22 mouse cellular contexts compared by ENCODE assay signal in the genomic region with DNA sequence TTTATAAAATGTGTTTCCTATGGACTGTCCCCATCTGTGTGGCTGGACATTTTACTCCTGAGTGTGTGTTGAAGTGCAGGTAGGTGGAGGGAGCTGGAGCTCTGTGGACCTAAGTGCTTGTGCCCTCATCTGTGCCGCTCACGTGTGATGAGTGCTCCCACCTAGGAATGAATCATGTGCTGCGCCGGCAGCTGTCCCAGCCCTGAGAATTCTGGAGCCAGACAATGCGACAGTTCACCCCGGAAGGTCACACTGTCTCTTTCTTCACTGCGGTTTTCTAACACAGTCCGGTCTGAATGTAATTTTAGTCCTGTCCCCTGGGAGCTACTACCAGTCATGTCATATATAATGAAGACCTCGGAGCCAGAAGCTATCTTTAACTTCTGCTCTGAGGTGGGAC.
DNase-seq lines count a peak whose midpoint lies in the region; ATAC-seq and TF ChIP-seq lines count a peak whose summit lies in the region.
"Had no signal": no experiment of that assay in that cellular context is flagged by ENCODE, and none has a peak within 500 bp of the region (broad histone marks: within the 10 kb centered on the region; RNA-seq: fewer than 3 reads in every experiment).

No protein-coding gene starts in this region.

- H3K79me2 ChIP-seq in CH12.LX (replicated peaks; ENCODE audit: control insufficient read depth, extremely low read depth, insufficient read depth, poor library complexity, severe bottlenecking) = no peaks in the 10 kb centered on the region

- TF ChIP-seq RAD21 in CH12.LX (IDR thresholded peaks at IDR 0.05; ENCODE audit: low read depth, low read length) = no peak

- no peak overlapping the region for H3K9ac ChIP-seq in hindbrain, embryonic 12.5 days
- H3K9ac ChIP-seq in hindbrain, postnatal 0 days (replicated peaks; ENCODE audit: low read length) = no peak overlapping the region
- no peak overlapping the region for H3K9ac ChIP-seq in CH12.LX (ENCODE audit: insufficient read depth, low read depth)
- H3K9ac ChIP-seq in heart, embryonic 11.5 days (ENCODE audit: low read depth, low read length) = no peak overlapping the region
- H3K9ac ChIP-seq: embryonic facial prominence, embryonic 12.5 days; forebrain, postnatal 0 days; liver, postnatal 0 days; midbrain, embryonic 13.5 days had no signal

- H3K36me3 ChIP-seq in hindbrain, embryonic 12.5 days = peaks cover 79% of the 10 kb centered on the region
- H3K36me3 ChIP-seq in hindbrain, postnatal 0 days (ENCODE audit: insufficient read depth, low read length) = peaks cover 52% of the 10 kb centered on the region; the same call in 1 of the 2 replicates
- H3K36me3 ChIP-seq in CH12.LX (replicated peaks in 1 of 2; ENCODE audit: control insufficient read depth in 1 of 2, insufficient read depth in 1 of 2, low read length in 1 of 2) = peaks cover 5 to 20% of the 10 kb centered on the region in 2 experiments
- peaks cover 28% of the 10 kb centered on the region for H3K36me3 ChIP-seq in heart, embryonic 11.5 days (ENCODE audit: control insufficient read depth, insufficient read depth, low read length)

- in situ Hi-C loops in CH12.LX (cut with MboI; ENCODE audit: low pct_ligation_motif_present, low pct_unique_long_range_greater_than_20kb, low sequenced_read_pairs) = no loop called here

- no peak overlapping the region for H3K4me2 ChIP-seq in hindbrain, embryonic 12.5 days (replicated peaks)
- no peak overlapping the region for H3K4me2 ChIP-seq in hindbrain, postnatal 0 days (ENCODE audit: low read depth, low read length)
- H3K4me2 ChIP-seq in CH12.LX (ENCODE audit: insufficient read depth, low read depth, poor library complexity, severe bottlenecking) = no peak overlapping the region
- H3K4me2 ChIP-seq in heart, embryonic 11.5 days = no peak overlapping the region
- H3K4me2 ChIP-seq: embryonic facial prominence, embryonic 12.5 days; midbrain, embryonic 13.5 days had no signal

- ATAC-seq in hindbrain, embryonic 12.5 days (ENCODE audit: low FRiP score) = no peak
- no peak for ATAC-seq in hindbrain, postnatal 0 days
- no peak for ATAC-seq in heart, embryonic 11.5 days (replicated peaks; ENCODE audit: insufficient number of reproducible peaks, low FRiP score, low TSS enrichment)
- ATAC-seq: forebrain, postnatal 0 days; hindbrain, embryonic 16.5 days; intestine, postnatal 0 days; liver, postnatal 0 days; midbrain, embryonic 13.5 days had no signal

- H3K4me3 ChIP-seq in hindbrain, embryonic 12.5 days = no peak overlapping the region
- H3K4me3 ChIP-seq in hindbrain, postnatal 0 days (ENCODE audit: low read length) = no peak overlapping the region
- H3K4me3 ChIP-seq in CH12.LX (replicated peaks in 1 of 3; ENCODE audit: low read depth in 2 of 3, low read length in 2 of 3, poor library complexity in 1 of 3) = no peak overlapping the region
- no peak overlapping the region for H3K4me3 ChIP-seq in heart, embryonic 11.5 days (ENCODE audit: low read depth, low read length)
- H3K4me3 ChIP-seq: embryonic facial prominence, embryonic 12.5 days; layer of hippocampus, adult 2 months; midbrain, embryonic 13.5 days; myocyte had no signal

- intact Hi-C loops in heart, postnatal 10 days (cut with DNase I) = no loop called here

- TF ChIP-seq CTCF in hindbrain, postnatal 0 days (IDR thresholded peaks at IDR 0.05; ENCODE audit: low read depth) = no peak
- no peak for TF ChIP-seq CTCF in CH12.LX (conservative IDR thresholded peaks at IDR 0.05 in 1 of 2, IDR thresholded peaks at IDR 0.05 in 1 of 2; ENCODE audit: low read depth in 2 of 2, low read length in 2 of 2)

- no peak for DNase-seq in hindbrain, postnatal 0 days (ENCODE audit: low spot score)
- peak; percentile 19 for DNase-seq in CH12.LX (ENCODE audit: extremely low read depth)
- peak; percentile 69 to 78 for DNase-seq in heart, postnatal 10 days
- DNase-seq in lung, postnatal 4 days = no peak
- DNase-seq in left cerebral cortex, adult 8-10 months (ENCODE audit: low spot score in 2 of 2) = no peak
- DNase-seq: B cell, adult 2 months; cerebellum, adult 2 months; forebrain, postnatal 0 days; kidney, postnatal 10 days; layer of hippocampus, postnatal 36 days; liver, postnatal 0 days; lung, postnatal 10 days; retina, postnatal 1 day; thymus, adult 2 months had no signal

- H3K27me3 ChIP-seq in hindbrain, embryonic 12.5 days = no peaks in the 10 kb centered on the region
- H3K27me3 ChIP-seq in hindbrain, postnatal 0 days (ENCODE audit: insufficient read depth, low read length) = no peaks in the 10 kb centered on the region
- no peaks in the 10 kb centered on the region for H3K27me3 ChIP-seq in CH12.LX (replicated peaks)
- H3K27me3 ChIP-seq in heart, embryonic 11.5 days (ENCODE audit: control insufficient read depth, insufficient read depth, low read length) = no peaks in the 10 kb centered on the region
- H3K27me3 ChIP-seq: embryonic facial prominence, embryonic 12.5 days; midbrain, embryonic 13.5 days had no signal

- 68% methylated on average over 9 of the region's 9 CpGs for WGBS in hindbrain, embryonic 12.5 days
- WGBS in hindbrain, postnatal 0 days = 66% methylated on average over 9 of the region's 9 CpGs
- WGBS in heart, embryonic 11.5 days (ENCODE audit: insufficient replicate concordance) = 81% methylated on average over 9 of the region's 9 CpGs

- no peak for TF ChIP-seq EP300 in CH12.LX (IDR thresholded peaks at IDR 0.05; ENCODE audit: low read length)

- TF ChIP-seq POLR2A in CH12.LX (IDR thresholded peaks at IDR 0.05; ENCODE audit: low read depth, low read length) = no peak

- dilution Hi-C loops in CH12.LX (cut with MboI; ENCODE audit: extremely low pct_ligation_motif_present, extremely low pct_unique_long_range_greater_than_20kb, low sequenced_read_pairs) = no loop called here

- H3K27ac ChIP-seq in hindbrain, embryonic 12.5 days = 0 out of 2 replicates have a peak overlapping the region, but pooled peaks have one; percentile 2
- H3K27ac ChIP-seq in hindbrain, postnatal 0 days = no peak overlapping the region
- H3K27ac ChIP-seq in CH12.LX (ENCODE audit: insufficient read depth, low read depth) = no peak overlapping the region
- peak overlapping the region; percentile 50; the same call in 1 of the 2 replicates for H3K27ac ChIP-seq in heart, embryonic 11.5 days (ENCODE audit: low read depth, low read length)
- H3K27ac ChIP-seq: embryonic facial prominence, embryonic 12.5 days; layer of hippocampus, adult 2 months; midbrain, embryonic 13.5 days had no signal

- peaks cover 7% of the 10 kb centered on the region for H3K4me1 ChIP-seq in hindbrain, embryonic 12.5 days
- no peaks in the 10 kb centered on the region for H3K4me1 ChIP-seq in hindbrain, postnatal 0 days (ENCODE audit: insufficient read depth, low read length)
- peaks cover 9 to 12% of the 10 kb centered on the region in 2 experiments for H3K4me1 ChIP-seq in CH12.LX (ENCODE audit: control insufficient read depth in 1 of 2, insufficient read depth in 2 of 2)
- peaks cover 5% of the 10 kb centered on the region for H3K4me1 ChIP-seq in heart, embryonic 11.5 days (ENCODE audit: control insufficient read depth, insufficient read depth, low read length)
- H3K4me1 ChIP-seq: embryonic facial prominence, embryonic 12.5 days; midbrain, embryonic 13.5 days had no signal

- H3K9me3 ChIP-seq in hindbrain, embryonic 12.5 days (replicated peaks) = no peaks in the 10 kb centered on the region
- no peaks in the 10 kb centered on the region for H3K9me3 ChIP-seq in hindbrain, postnatal 0 days (ENCODE audit: low read length)
- H3K9me3 ChIP-seq in CH12.LX (replicated peaks; ENCODE audit: low read length) = no peaks in the 10 kb centered on the region
- H3K9me3 ChIP-seq in heart, embryonic 11.5 days (replicated peaks; ENCODE audit: control insufficient read depth, low read length) = no peaks in the 10 kb centered on the region
- H3K9me3 ChIP-seq: embryonic facial prominence, embryonic 12.5 days; midbrain, embryonic 13.5 days had no signal

TF ChIP-seq in CH12.LX, 34 proteins besides CTCF, POLR2A, EP300 and RAD21:
- TF ChIP-seq TCF12 (IDR thresholded peaks at IDR 0.05; ENCODE audit: low read depth, low read length) (no peak), MEF2A (IDR thresholded peaks at IDR 0.05; ENCODE audit: borderline replicate concordance, low read depth, low read length) (peak; percentile 49; the same call in 1 of the 2 replicates), ETS1 (conservative IDR thresholded peaks at IDR 0.05; ENCODE audit: low read depth, low read length) (0 out of 2 replicates have a peak, but pooled peaks have one; percentile 12), BHLHE40 (IDR thresholded peaks at IDR 0.05; ENCODE audit: low read depth, low read length) (peak; percentile 65), MYC (IDR thresholded peaks at IDR 0.05; ENCODE audit: low read depth, low read length) (no peak)

Comparison
In these comparisons a context has a peak if more than half of its experiments do, and no peak if none do; other contexts are left out.
1. H3K27ac ChIP-seq: peak in hindbrain, embryonic 12.5 days (single experiment) and heart, embryonic 11.5 days (single experiment); none in hindbrain, postnatal 0 days (single experiment) and CH12.LX (single experiment).
2. DNase-seq: peak in CH12.LX (single experiment) and heart, postnatal 10 days (2 of 2); none in hindbrain, postnatal 0 days (single experiment), lung, postnatal 4 days (0 of 2) and left cerebral cortex, adult 8-10 months (0 of 2).